Comparison of ENCODE assay signal across 7 mouse cellular contexts in genomic region chr11:97310895-97311631, GRCm38 (mm10). TPM values are rescaled to one million over a fixed set of nuclear protein-coding genes. Genes with fewer than 3 reads are reported as not detected.
DNase-seq lines count a peak whose midpoint lies in the region; ATAC-seq and TF ChIP-seq lines count a peak whose summit lies in the region.

No protein-coding gene starts in this region.

- TF ChIP-seq RAD21 in MEL (IDR thresholded peaks at IDR 0.05; ENCODE audit: low read depth, low read length): no peak

- H3K27me3 ChIP-seq in E14TG2a.4 (ENCODE audit: insufficient read depth, low read length): no peaks in the 10 kb centered on the region
- H3K27me3 ChIP-seq in MEL (ENCODE audit: control insufficient read depth in 1 of 2, insufficient read depth in 2 of 2, low read length in 2 of 2): no peaks in the 10 kb centered on the region
- H3K27me3 ChIP-seq in forebrain, embryonic 13.5 days: no peaks in the 10 kb centered on the region
- H3K27me3 ChIP-seq in lung, postnatal 0 days (replicated peaks; ENCODE audit: insufficient read depth, low read length): no peaks in the 10 kb centered on the region
- no peaks in the 10 kb centered on the region for H3K27me3 ChIP-seq in stomach, embryonic 16.5 days (ENCODE audit: control insufficient read depth, insufficient read depth, low read length)

- H3K4me2 ChIP-seq in forebrain, embryonic 13.5 days: peak overlapping the region; percentile 77
- peak overlapping the region; percentile 62 for H3K4me2 ChIP-seq in lung, postnatal 0 days (replicated peaks; ENCODE audit: low read depth, low read length)
- peak overlapping the region; percentile 88 for H3K4me2 ChIP-seq in stomach, embryonic 16.5 days (ENCODE audit: low read depth, low read length)

- H3K4me1 ChIP-seq in E14TG2a.4 (replicated peaks; ENCODE audit: low read depth, low read length): peaks cover 60% of the 10 kb centered on the region
- peaks cover 3 to 16% of the 10 kb centered on the region in 2 experiments; a peak in 3 of 4 replicates for H3K4me1 ChIP-seq in MEL (ENCODE audit: control insufficient read depth in 1 of 2, insufficient read depth in 2 of 2, low read length in 2 of 2)
- H3K4me1 ChIP-seq in forebrain, embryonic 13.5 days: peaks cover 26% of the 10 kb centered on the region
- peaks cover 5% of the 10 kb centered on the region; the same call in 1 of the 2 replicates for H3K4me1 ChIP-seq in lung, postnatal 0 days (ENCODE audit: insufficient read depth, low read depth, low read length)
- H3K4me1 ChIP-seq in stomach, embryonic 16.5 days (ENCODE audit: control insufficient read depth, insufficient read depth, low read length): peaks cover 18% of the 10 kb centered on the region

- ATAC-seq in forebrain, embryonic 13.5 days: no peak
- no peak for ATAC-seq in lung, postnatal 0 days
- peak; percentile 16; the same call in 1 of the 2 replicates for ATAC-seq in stomach, embryonic 16.5 days (ENCODE audit: insufficient read depth, low FRiP score)
- ATAC-seq in megakaryocyte-erythroid progenitor cell, adult 5-6 weeks (replicated peaks; ENCODE audit: low FRiP score, low TSS enrichment, poor library complexity, severe bottlenecking): no peak

- H3K79me2 ChIP-seq in MEL (ENCODE audit: control insufficient read depth, insufficient read depth, low read length, poor library complexity): peaks cover 2% of the 10 kb centered on the region; the same call in 1 of the 2 replicates

- no peak for TF ChIP-seq POLR2A in MEL (IDR thresholded peaks at IDR 0.05; ENCODE audit: control insufficient read depth in 1 of 2, insufficient read depth in 1 of 2, low read depth in 1 of 2, low read length in 2 of 2, poor library complexity in 1 of 2)

- peak; percentile 35 for DNase-seq in MEL (ENCODE audit: low read depth, low spot score)
- DNase-seq in induced T-regulatory cell, adult 2 months (ENCODE audit: low read depth): peak; percentile 35
- peak; percentile 64 for DNase-seq in lung, postnatal 0 days (ENCODE audit: low spot score)

- no peak for TF ChIP-seq EP300 in MEL (IDR thresholded peaks at IDR 0.05; ENCODE audit: low read depth in 1 of 2, low read length in 2 of 2)
- no peak for TF ChIP-seq EP300 in lung, postnatal 0 days (IDR thresholded peaks at IDR 0.05)

- H3K4me3 ChIP-seq in E14TG2a.4 (replicated peaks; ENCODE audit: low read length) (peak overlapping the region; percentile 85), MEL (ENCODE audit: control insufficient read depth in 1 of 2, insufficient read depth in 1 of 2, low read depth in 2 of 2, low read length in 2 of 2) (no peak overlapping the region)
- H3K4me3 ChIP-seq in forebrain, embryonic 13.5 days: peak overlapping the region; percentile 19; the same call in 1 of the 2 replicates
- peak overlapping the region; percentile 28; the same call in 1 of the 2 replicates for H3K4me3 ChIP-seq in lung, postnatal 0 days (ENCODE audit: low read depth, low read length)
- H3K4me3 ChIP-seq in stomach, embryonic 16.5 days (replicated peaks; ENCODE audit: low read length): peak overlapping the region; percentile 50

- TF ChIP-seq CTCF in E14TG2a.4 (conservative IDR thresholded peaks at IDR 0.05; ENCODE audit: low read length) (peak; percentile 10; the same call in 1 of the 2 replicates), MEL (IDR thresholded peaks at IDR 0.05 in 2 of 3, conservative IDR thresholded peaks at IDR 0.05 in 1 of 3; ENCODE audit: control insufficient read depth in 1 of 3, insufficient read depth in 1 of 3, low read depth in 2 of 3, low read length in 3 of 3, poor library complexity in 1 of 3, severe bottlenecking in 1 of 3) (no peak; a peak in 1 of 6 replicates)
- peak; percentile 61 for TF ChIP-seq CTCF in lung, postnatal 0 days (IDR thresholded peaks at IDR 0.05)

- H3K27ac ChIP-seq in MEL (ENCODE audit: control insufficient read depth, low read depth, low read length): no peak overlapping the region
- H3K27ac ChIP-seq in forebrain, embryonic 13.5 days: peak overlapping the region; percentile 33; the same call in 1 of the 2 replicates
- H3K27ac ChIP-seq in lung, postnatal 0 days (ENCODE audit: low read length): peak overlapping the region; percentile 80
- peak overlapping the region; percentile 95 for H3K27ac ChIP-seq in stomach, embryonic 16.5 days (ENCODE audit: low read length)

- H3K9ac ChIP-seq in MEL (ENCODE audit: control insufficient read depth, low read depth, low read length, poor library complexity, severe bottlenecking): no peak overlapping the region
- H3K9ac ChIP-seq in forebrain, embryonic 13.5 days: peak overlapping the region; percentile 66; the same call in 1 of the 2 replicates
- H3K9ac ChIP-seq in lung, postnatal 0 days (replicated peaks; ENCODE audit: low read depth): peak overlapping the region; percentile 37
- H3K9ac ChIP-seq in stomach, embryonic 16.5 days (ENCODE audit: low read length): peak overlapping the region; percentile 73

- H3K36me3 ChIP-seq in E14TG2a.4 (ENCODE audit: insufficient read depth, low read length): peaks cover 3% of the 10 kb centered on the region; the same call in 1 of the 2 replicates
- H3K36me3 ChIP-seq in MEL (ENCODE audit: control insufficient read depth in 1 of 2, insufficient read depth in 2 of 2, low read length in 2 of 2): peaks cover 0 to 16% of the 10 kb centered on the region in 2 experiments; a peak in 2 of 4 replicates
- no peaks in the 10 kb centered on the region for H3K36me3 ChIP-seq in forebrain, embryonic 13.5 days (ENCODE audit: poor library complexity, severe bottlenecking)
- H3K36me3 ChIP-seq in lung, postnatal 0 days (ENCODE audit: insufficient read depth, low read length): no peaks in the 10 kb centered on the region
- H3K36me3 ChIP-seq in stomach, embryonic 16.5 days (ENCODE audit: control insufficient read depth, insufficient read depth, low read length): no peaks in the 10 kb centered on the region

- WGBS in forebrain, embryonic 13.5 days: 7% methylated on average over 18 of the region's 18 CpGs
- 5% methylated on average over 18 of the region's 18 CpGs for WGBS in lung, postnatal 0 days
- WGBS in stomach, embryonic 16.5 days: 5% methylated on average over 18 of the region's 18 CpGs

- H3K9me3 ChIP-seq in E14TG2a.4 (ENCODE audit: low read length) (no peaks in the 10 kb centered on the region), MEL (replicated peaks; ENCODE audit: insufficient read depth, low read length) (no peaks in the 10 kb centered on the region)
- H3K9me3 ChIP-seq in forebrain, embryonic 13.5 days (replicated peaks): no peaks in the 10 kb centered on the region
- no peaks in the 10 kb centered on the region for H3K9me3 ChIP-seq in lung, postnatal 0 days (ENCODE audit: low read length)
- H3K9me3 ChIP-seq in stomach, embryonic 16.5 days (replicated peaks; ENCODE audit: control insufficient read depth, low read length): no peaks in the 10 kb centered on the region

TF ChIP-seq in MEL, 35 proteins besides CTCF, POLR2A, EP300 and RAD21:
- TF ChIP-seq MXI1 (IDR thresholded peaks at IDR 0.05; ENCODE audit: low read depth, low read length) (no peak), TBP (IDR thresholded peaks at IDR 0.05; ENCODE audit: low read depth, low read length) (no peak)

RNA-seq across cellular contexts. Expression of gene Mrpl45, which starts 4.5 kb away (rescaled TPM):
- total RNA-seq in MEL (2012; rRNA removed): 72.7 and 74.5 TPM in 2 replicates
- polyA plus RNA-seq in MEL (2012; ENCODE audit: insufficient read depth in 1 of 2, insufficient read length in 2 of 2, low read depth in 1 of 2, low replicate concordance in 2 of 2, missing spikeins in 1 of 2): 10 to 100 TPM in 1 of 2 experiments, not detected in 1; 65.0 TPM
- polyA plus RNA-seq in forebrain, embryonic 13.5 days (2015; fragmentation: Nextera tagmentation; extraction: Ambion mirVana): 47.4 and 49.1 TPM in 2 replicates
- 19.2 and 22.4 TPM in 2 replicates for polyA plus RNA-seq in lung, postnatal 0 days (2015; fragmentation: Nextera tagmentation; extraction: Ambion mirVana)
- polyA plus RNA-seq in stomach, embryonic 16.5 days (2015; fragmentation: Nextera tagmentation; extraction: Ambion mirVana): 38.5 and 38.6 TPM in 2 replicates
- total RNA-seq in megakaryocyte-erythroid progenitor cell, adult 5-6 weeks (2014; fragmentation: Nextera tagmentation): 38.2 and 48.4 TPM in 2 replicates
- 23.2 and 34.7 TPM in 2 replicates for total RNA-seq in megakaryocyte-erythroid progenitor cell, adult 5-6 weeks (2017)

RNA-seq across cellular contexts. Expression of gene Npepps, which starts 30.6 kb away (rescaled TPM):
- 20.5 and 28.1 TPM in 2 replicates for total RNA-seq in MEL (2012; rRNA removed)
- 10 to 100 TPM in 1 of 2 experiments, not detected in 1; 41.6 TPM for polyA plus RNA-seq in MEL (2012; ENCODE audit: insufficient read depth in 1 of 2, insufficient read length in 2 of 2, low read depth in 1 of 2, low replicate concordance in 2 of 2, missing spikeins in 1 of 2)
- polyA plus RNA-seq in forebrain, embryonic 13.5 days (2015; fragmentation: Nextera tagmentation; extraction: Ambion mirVana): 131 and 140 TPM in 2 replicates
- polyA plus RNA-seq in lung, postnatal 0 days (2015; fragmentation: Nextera tagmentation; extraction: Ambion mirVana): 47.5 and 54.3 TPM in 2 replicates
- 94.7 and 95.8 TPM in 2 replicates for polyA plus RNA-seq in stomach, embryonic 16.5 days (2015; fragmentation: Nextera tagmentation; extraction: Ambion mirVana)
- total RNA-seq in megakaryocyte-erythroid progenitor cell, adult 5-6 weeks (2014; fragmentation: Nextera tagmentation): 32.5 and 34.5 TPM in 2 replicates
- total RNA-seq in megakaryocyte-erythroid progenitor cell, adult 5-6 weeks (2017): 19.8 and 25.0 TPM in 2 replicates

RNA-seq across cellular contexts. Expression of gene Gpr179, which starts 40.8 kb away (rescaled TPM):
- under 0.01 and 0.04 TPM in 2 replicates for total RNA-seq in MEL (2012; rRNA removed)
- polyA plus RNA-seq in MEL (2012; ENCODE audit: insufficient read depth in 1 of 2, insufficient read length in 2 of 2, low read depth in 1 of 2, low replicate concordance in 2 of 2, missing spikeins in 1 of 2): under 1 TPM in 1 of 2 experiments, not detected in 1; 0.01 TPM
- 0.19 and 0.25 TPM in 2 replicates for polyA plus RNA-seq in forebrain, embryonic 13.5 days (2015; fragmentation: Nextera tagmentation; extraction: Ambion mirVana)
- polyA plus RNA-seq in lung, postnatal 0 days (2015; fragmentation: Nextera tagmentation; extraction: Ambion mirVana): 0.23 and 0.24 TPM in 2 replicates
- polyA plus RNA-seq in stomach, embryonic 16.5 days (2015; fragmentation: Nextera tagmentation; extraction: Ambion mirVana): 0.25 and 0.36 TPM in 2 replicates
- 0.05 TPM in 1 of 2 replicates, not detected in the other for total RNA-seq in megakaryocyte-erythroid progenitor cell, adult 5-6 weeks (2014; fragmentation: Nextera tagmentation)
- total RNA-seq in megakaryocyte-erythroid progenitor cell, adult 5-6 weeks (2017): not detected in 2 replicates

RNA-seq across cellular contexts. Expression of gene Socs7, which starts 51.3 kb away (rescaled TPM):
- total RNA-seq in MEL (2012; rRNA removed): 18.7 and 21.0 TPM in 2 replicates
- polyA plus RNA-seq in MEL (2012; ENCODE audit: insufficient read depth in 1 of 2, insufficient read length in 2 of 2, low read depth in 1 of 2, low replicate concordance in 2 of 2, missing spikeins in 1 of 2): 10 to 100 TPM in 1 of 2 experiments, not detected in 1; 19.3 TPM
- polyA plus RNA-seq in forebrain, embryonic 13.5 days (2015; fragmentation: Nextera tagmentation; extraction: Ambion mirVana): 7.7 and 8.6 TPM in 2 replicates
- polyA plus RNA-seq in lung, postnatal 0 days (2015; fragmentation: Nextera tagmentation; extraction: Ambion mirVana): 2.4 and 2.5 TPM in 2 replicates
- polyA plus RNA-seq in stomach, embryonic 16.5 days (2015; fragmentation: Nextera tagmentation; extraction: Ambion mirVana): 2.8 and 3.4 TPM in 2 replicates
- 6.0 and 15.8 TPM in 2 replicates for total RNA-seq in megakaryocyte-erythroid progenitor cell, adult 5-6 weeks (2014; fragmentation: Nextera tagmentation)
- total RNA-seq in megakaryocyte-erythroid progenitor cell, adult 5-6 weeks (2017): 9.0 and 11.8 TPM in 2 replicates

Comparison
In these comparisons a context has a peak if more than half of its experiments do, and no peak if none do; other contexts are left out.
1. H3K4me3 ChIP-seq: peak in E14TG2a.4 (single experiment), forebrain, embryonic 13.5 days (single experiment), lung, postnatal 0 days (single experiment) and stomach, embryonic 16.5 days (single experiment); none in MEL (0 of 2).
2. CTCF ChIP-seq: peak in E14TG2a.4 (single experiment) and lung, postnatal 0 days (single experiment); none in MEL (0 of 3).
3. Peak in every context shown above with its lines, with median percentiles within 50 percentile points of each other: DNase-seq and H3K4me2 ChIP-seq.